Comparison of ENCODE assay signal across 13 mouse cellular contexts in the genomic region with DNA sequence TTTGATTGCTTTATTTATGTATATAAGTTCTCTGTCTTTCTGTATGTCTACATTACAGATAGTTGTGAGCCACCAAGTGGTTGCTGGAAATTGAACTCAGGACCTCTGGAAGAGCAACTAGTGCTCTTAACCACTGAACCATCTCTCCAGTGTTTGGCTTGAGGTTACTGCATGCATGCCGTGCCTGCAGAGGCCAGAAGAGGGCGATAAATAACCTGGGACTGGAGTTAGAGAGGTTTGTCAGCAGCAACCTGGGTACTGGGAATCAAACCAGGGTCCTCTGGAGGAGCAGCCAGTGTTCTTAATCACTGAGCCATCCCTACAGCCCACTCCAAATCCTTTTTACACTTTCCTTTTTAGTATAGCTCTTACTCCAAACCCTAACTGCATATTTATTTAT. TPM values are rescaled to one million over a fixed set of nuclear protein-coding genes. Genes with fewer than 3 reads are reported as not detected.
DNase-seq lines count a peak whose midpoint lies in the region; ATAC-seq and TF ChIP-seq lines count a peak whose summit lies in the region.
"Had no signal": no experiment of that assay in that cellular context is flagged by ENCODE, and none has a peak within 500 bp of the region (broad histone marks: within the 10 kb centered on the region; RNA-seq: fewer than 3 reads in every experiment).

No protein-coding gene starts in this region.

- H3K4me2 ChIP-seq in lung, postnatal 0 days (replicated peaks; ENCODE audit: low read depth, low read length): no peak overlapping the region
- no peak overlapping the region for H3K4me2 ChIP-seq in liver, postnatal 0 days (ENCODE audit: low read depth, low read length)
- H3K4me2 ChIP-seq: neural tube, embryonic 13.5 days had no signal

- WGBS in heart, adult 2 months: 88% methylated on average over 2 of the region's 2 CpGs
- 69% methylated on average over 2 of the region's 2 CpGs for WGBS in lung, postnatal 0 days
- 62% methylated on average over 2 of the region's 2 CpGs for WGBS in liver, postnatal 0 days (ENCODE audit: insufficient replicate concordance)
- WGBS in midbrain, embryonic 10.5 days: 89% methylated on average over 2 of the region's 2 CpGs

- H3K79me2 ChIP-seq in heart, adult 2 months (replicated peaks; ENCODE audit: control insufficient read depth, insufficient read depth, low read length): no peaks in the 10 kb centered on the region

- ATAC-seq in lung, postnatal 0 days: no peak
- ATAC-seq in liver, postnatal 0 days: no peak
- no peak for ATAC-seq in megakaryocyte-erythroid progenitor cell, adult 5-6 weeks (replicated peaks; ENCODE audit: low FRiP score, low TSS enrichment, poor library complexity, severe bottlenecking)

- TF ChIP-seq EP300 in heart, adult 2 months (IDR thresholded peaks at IDR 0.05; ENCODE audit: insufficient read depth, low read depth, low read length): no peak
- no peak for TF ChIP-seq EP300 in lung, postnatal 0 days (IDR thresholded peaks at IDR 0.05)
- TF ChIP-seq EP300 in liver, postnatal 0 days (IDR thresholded peaks at IDR 0.05; ENCODE audit: low read depth): no peak

- TF ChIP-seq CTCF in heart, adult 2 months (IDR thresholded peaks at IDR 0.05): peak; percentile 23
- peak; percentile 19; the same call in 1 of the 2 replicates for TF ChIP-seq CTCF in lung, postnatal 0 days (IDR thresholded peaks at IDR 0.05)
- TF ChIP-seq CTCF in E14TG2a.4 (conservative IDR thresholded peaks at IDR 0.05; ENCODE audit: low read length): peak; percentile 41
- peak; percentile 38 for TF ChIP-seq CTCF in liver, postnatal 0 days (IDR thresholded peaks at IDR 0.05; ENCODE audit: low read depth)

- no peak for DNase-seq in heart, adult 2 months
- no peak for DNase-seq in heart, postnatal 36 days
- no peak for DNase-seq in lung, postnatal 0 days (ENCODE audit: low spot score)
- DNase-seq in lung, postnatal 25 days (ENCODE audit: low spot score): no peak
- no peak for DNase-seq in liver, postnatal 0 days
- no peak for DNase-seq in midbrain, embryonic 10.5 days (ENCODE audit: low spot score)
- DNase-seq: adrenal gland, adult 8-10 months; cerebellum, adult 18-20 months; gastrocnemius, postnatal 25 days; lung, adult 18-20 months had no signal

- H3K27me3 ChIP-seq in heart, adult 2 months (ENCODE audit: control insufficient read depth, insufficient read depth, low read length): no peaks in the 10 kb centered on the region
- H3K27me3 ChIP-seq in lung, postnatal 0 days (replicated peaks; ENCODE audit: insufficient read depth, low read length): no peaks in the 10 kb centered on the region
- H3K27me3 ChIP-seq in E14TG2a.4 (ENCODE audit: insufficient read depth, low read length): peaks cover 19% of the 10 kb centered on the region
- H3K27me3 ChIP-seq in liver, postnatal 0 days (ENCODE audit: insufficient read depth, low read length): no peaks in the 10 kb centered on the region
- H3K27me3 ChIP-seq in midbrain, embryonic 10.5 days (ENCODE audit: low read depth, poor library complexity, severe bottlenecking): no peaks in the 10 kb centered on the region
- H3K27me3 ChIP-seq: neural tube, embryonic 13.5 days had no signal

- intact Hi-C loops in heart, adult 2 months (cut with DNase I): no loop called here
- intact Hi-C loops in heart, postnatal 36 days (cut with DNase I): no loop called here

- no peak overlapping the region for H3K9ac ChIP-seq in heart, adult 2 months (ENCODE audit: low read depth, low read length)
- no peak overlapping the region for H3K9ac ChIP-seq in lung, postnatal 0 days (replicated peaks; ENCODE audit: low read depth)
- H3K9ac ChIP-seq in liver, postnatal 0 days (replicated peaks): no peak overlapping the region
- H3K9ac ChIP-seq: neural tube, embryonic 13.5 days had no signal

- H3K36me3 ChIP-seq in heart, adult 2 months (ENCODE audit: control insufficient read depth, insufficient read depth, low read length): peaks cover 4% of the 10 kb centered on the region
- H3K36me3 ChIP-seq in lung, postnatal 0 days (ENCODE audit: insufficient read depth, low read length): no peaks in the 10 kb centered on the region
- no peaks in the 10 kb centered on the region for H3K36me3 ChIP-seq in E14TG2a.4 (ENCODE audit: insufficient read depth, low read length)
- H3K36me3 ChIP-seq in liver, postnatal 0 days (replicated peaks; ENCODE audit: insufficient read depth, low read length): no peaks in the 10 kb centered on the region
- H3K36me3 ChIP-seq in midbrain, embryonic 10.5 days: no peaks in the 10 kb centered on the region
- H3K36me3 ChIP-seq: neural tube, embryonic 13.5 days had no signal

- no peak overlapping the region for H3K27ac ChIP-seq in heart, adult 2 months
- H3K27ac ChIP-seq in lung, postnatal 0 days (ENCODE audit: low read length): no peak overlapping the region
- H3K27ac ChIP-seq in liver, postnatal 0 days (ENCODE audit: low read depth): no peak overlapping the region
- no peak overlapping the region for H3K27ac ChIP-seq in midbrain, embryonic 10.5 days (replicated peaks)
- H3K27ac ChIP-seq: neural tube, embryonic 13.5 days had no signal

- no peak for TF ChIP-seq POLR2A in heart, adult 2 months (IDR thresholded peaks at IDR 0.05; ENCODE audit: insufficient read depth, low read depth, low read length)

- no peak overlapping the region for H3K4me3 ChIP-seq in heart, adult 2 months
- no peak overlapping the region for H3K4me3 ChIP-seq in lung, postnatal 0 days (ENCODE audit: low read depth, low read length)
- H3K4me3 ChIP-seq in E14TG2a.4 (replicated peaks; ENCODE audit: low read length): no peak overlapping the region
- no peak overlapping the region for H3K4me3 ChIP-seq in liver, postnatal 0 days (ENCODE audit: low read depth, low read length)
- H3K4me3 ChIP-seq in midbrain, embryonic 10.5 days: no peak overlapping the region
- H3K4me3 ChIP-seq: neural tube, embryonic 13.5 days had no signal

- no peaks in the 10 kb centered on the region for H3K9me3 ChIP-seq in lung, postnatal 0 days (ENCODE audit: low read length)
- no peaks in the 10 kb centered on the region for H3K9me3 ChIP-seq in E14TG2a.4 (ENCODE audit: low read length)
- H3K9me3 ChIP-seq in liver, postnatal 0 days (ENCODE audit: low read length): no peaks in the 10 kb centered on the region
- no peaks in the 10 kb centered on the region for H3K9me3 ChIP-seq in midbrain, embryonic 10.5 days (replicated peaks)
- H3K9me3 ChIP-seq: neural tube, embryonic 13.5 days had no signal

- peaks cover 3% of the 10 kb centered on the region for H3K4me1 ChIP-seq in heart, adult 2 months (ENCODE audit: control insufficient read depth, insufficient read depth, low read length)
- H3K4me1 ChIP-seq in lung, postnatal 0 days (ENCODE audit: insufficient read depth, low read depth, low read length): no peaks in the 10 kb centered on the region; the same call in 1 of the 2 replicates
- peaks cover 8% of the 10 kb centered on the region for H3K4me1 ChIP-seq in E14TG2a.4 (replicated peaks; ENCODE audit: low read depth, low read length)
- H3K4me1 ChIP-seq in liver, postnatal 0 days (ENCODE audit: insufficient read depth): peaks cover 21% of the 10 kb centered on the region
- peaks cover 13% of the 10 kb centered on the region for H3K4me1 ChIP-seq in midbrain, embryonic 10.5 days
- H3K4me1 ChIP-seq: neural tube, embryonic 13.5 days had no signal

RNA-seq across cellular contexts. Expression of gene Metap2, which starts 19.9 kb away (rescaled TPM):
- total RNA-seq in heart, adult 2 months (2021): 100 to 1,000 TPM; 111 to 114 TPM
- 45.4 and 90.6 TPM in 2 replicates for polyA plus RNA-seq in heart, adult 2 months (2012; rRNA removed)
- total RNA-seq in heart, postnatal 36 days (2021): 100 to 1,000 TPM; 127 to 131 TPM
- 135 and 137 TPM in 2 replicates for polyA plus RNA-seq in lung, postnatal 0 days (2015; fragmentation: Nextera tagmentation; extraction: Ambion mirVana)
- polyA plus RNA-seq in liver, postnatal 0 days (2015; fragmentation: Nextera tagmentation; extraction: Ambion mirVana): 140 and 150 TPM in 2 replicates
- 221 and 231 TPM in 2 replicates for polyA plus RNA-seq in midbrain, embryonic 10.5 days (2016; fragmentation: Nextera tagmentation; extraction: Ambion mirVana)
- 458 and 509 TPM in 2 replicates for total RNA-seq in megakaryocyte-erythroid progenitor cell, adult 5-6 weeks (2014; fragmentation: Nextera tagmentation)
- total RNA-seq in megakaryocyte-erythroid progenitor cell, adult 5-6 weeks (2017): 577 and 616 TPM in 2 replicates
